Mouse (Mus musculus) megakaryocyte, embryonic 14.5 days (primary cell): ENCODE measurements around the gene Cpm.

ENCODE experiments used
- FLI1 ChIP-seq: IDR thresholded peaks from 2 replicates; pipeline ENCODE4 v1.6.1; 2012; ENCODE audit warnings: low read length, inconsistent platforms, mixed read lengths
- GATA1 ChIP-seq: IDR thresholded peaks from 3 replicates; pipeline ENCODE4 v1.6.1; 2012; ENCODE audit warnings: mixed read lengths, low read length, inconsistent platforms, borderline replicate concordance

GRCm38 (mm10) chr10:117654576-117655123, 25.4 kb downstream of the Cpm start:
- TF ChIP-seq GATA1 (no peak), FLI1 (no peak)
